Mouse (Mus musculus): ENCODE data around the gene Cela2a.

Gene Cela2a

GRCm38 (mm10) chr4:141766668-141767352 lies 59.1 kb downstream of the Cela2a start:
- no peak for DNase-seq (ENCODE audit: low read depth, low spot score)

DNA sequence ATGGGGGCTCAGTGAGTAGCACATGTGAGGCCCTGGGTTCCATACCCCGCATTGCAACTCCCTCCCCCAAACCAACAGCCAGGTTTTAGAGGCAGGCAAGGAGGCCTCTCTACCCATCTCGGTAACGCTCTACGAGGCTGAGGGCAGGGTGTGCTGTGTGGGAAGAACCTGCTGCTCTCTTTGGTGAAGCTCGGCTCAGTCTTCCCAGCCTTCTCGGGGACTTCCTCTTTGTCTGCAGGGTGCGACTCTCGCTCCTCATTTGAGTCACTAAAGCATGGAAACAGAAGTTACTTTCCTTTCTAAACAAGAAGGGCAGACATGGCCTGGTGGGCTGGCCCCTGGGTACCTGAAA lies 59.7 kb downstream of the Cela2a start:
- DNase-seq (ENCODE audit: low read depth, low spot score): no peak

- no peak for DNase-seq (ENCODE audit: low read depth, low spot score)
Observed at GRCm38 (mm10) chr4:141765008-141765407, 61.0 kb downstream of the Cela2a start.

All from forelimb bud, embryonic 11.5 days (tissue).